Mouse (Mus musculus): ENCODE results near the gene Fras1.

DNA sequence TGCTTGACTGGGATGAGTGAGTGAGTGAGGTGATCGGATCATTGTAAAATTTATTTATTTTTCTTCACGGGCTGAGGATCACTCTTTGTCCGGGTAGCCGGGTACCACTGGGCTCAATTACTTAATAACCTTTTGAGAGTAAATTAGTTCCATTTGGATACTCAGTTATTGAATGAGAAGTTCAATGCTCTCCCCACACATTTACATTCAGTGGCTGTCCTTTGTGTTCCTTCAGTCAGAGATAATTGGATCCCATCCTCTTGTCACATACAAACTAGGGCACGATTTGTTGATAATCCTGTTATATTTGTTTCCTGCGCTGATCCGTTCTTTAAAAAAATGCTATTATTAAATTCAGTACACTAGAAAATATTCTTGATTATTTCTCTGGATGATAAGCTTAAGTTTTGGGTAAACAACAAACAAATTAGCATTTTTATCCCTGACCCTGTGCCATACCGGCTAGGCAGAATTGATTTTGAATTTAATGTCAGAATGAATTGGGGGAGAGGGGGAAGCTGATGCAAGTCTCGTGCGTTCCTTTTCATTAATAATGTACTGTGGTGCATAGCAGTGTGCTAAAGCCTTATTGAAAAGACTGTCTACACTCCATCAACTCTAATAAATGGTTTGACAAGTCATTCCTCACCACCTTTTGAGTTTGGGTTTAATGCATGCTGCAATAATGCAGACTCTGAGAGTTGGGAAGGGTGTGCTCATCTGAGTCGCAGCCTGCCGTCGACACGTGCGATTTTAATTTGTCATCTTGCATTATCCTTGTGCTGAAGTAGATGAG is 12.6 kb downstream of the Fras1 start:
- TF ChIP-seq CTCF (IDR thresholded peaks at IDR 0.05; ENCODE audit: low read depth, low read length) (no peak), POLR2A (IDR thresholded peaks at IDR 0.05; ENCODE audit: insufficient read depth, low read length) (no peak), EP300 (IDR thresholded peaks at IDR 0.05; ENCODE audit: insufficient read depth, low read depth, low read length) (no peak)

All from ES-Bruce4 (cell line).